Mouse (Mus musculus): ENCODE measurements around the gene Pde6g.
A peak's percentile ranks its signal among the peaks of the same experiment; 100 is the strongest.

- TF ChIP-seq EP300 (IDR thresholded peaks at IDR 0.05) (no peak), CTCF (IDR thresholded peaks at IDR 0.05) (peak; percentile 56)
These were observed 39.0 kb upstream of the Pde6g start for GRCm38 (mm10) chr11:120492024-120492877.

Data from lung, postnatal 0 days (tissue).